Mouse (Mus musculus) left cerebral cortex, postnatal 25 days (tissue): ENCODE data around the gene Nav1. TPM values are rescaled to one million over a fixed set of nuclear protein-coding genes. Genes with fewer than 3 reads are reported as not detected.
"Not testable (repeated sequence)": the region's sequence is repeated elsewhere in the genome, so short reads cannot be mapped to it uniquely, and the experiment has no call there.

Source experiments
- DNase-seq, 2 experiments: peaks; one replicate each; pipeline ENCODE4 v3.0.0; 2022; ENCODE audit warnings: low spot score in 2 of 2, mixed read lengths in 1 of 2
- intact Hi-C: fragments of 180-260 bp; cut with DNase I; formaldehyde crosslinking; loops from one replicate; pipeline ENCODE4 v1.15.1; 2025
- total RNA-seq, 2 experiments: library from RNA; stranded (reverse); gene quantifications; 2 replicates each; pipeline ENCODE4 v1.2.3; 2021

The Nav1 gene
- total RNA-seq, 2 experiments from 2014 or later: 70.1 to 71.4 TPM

DNA sequence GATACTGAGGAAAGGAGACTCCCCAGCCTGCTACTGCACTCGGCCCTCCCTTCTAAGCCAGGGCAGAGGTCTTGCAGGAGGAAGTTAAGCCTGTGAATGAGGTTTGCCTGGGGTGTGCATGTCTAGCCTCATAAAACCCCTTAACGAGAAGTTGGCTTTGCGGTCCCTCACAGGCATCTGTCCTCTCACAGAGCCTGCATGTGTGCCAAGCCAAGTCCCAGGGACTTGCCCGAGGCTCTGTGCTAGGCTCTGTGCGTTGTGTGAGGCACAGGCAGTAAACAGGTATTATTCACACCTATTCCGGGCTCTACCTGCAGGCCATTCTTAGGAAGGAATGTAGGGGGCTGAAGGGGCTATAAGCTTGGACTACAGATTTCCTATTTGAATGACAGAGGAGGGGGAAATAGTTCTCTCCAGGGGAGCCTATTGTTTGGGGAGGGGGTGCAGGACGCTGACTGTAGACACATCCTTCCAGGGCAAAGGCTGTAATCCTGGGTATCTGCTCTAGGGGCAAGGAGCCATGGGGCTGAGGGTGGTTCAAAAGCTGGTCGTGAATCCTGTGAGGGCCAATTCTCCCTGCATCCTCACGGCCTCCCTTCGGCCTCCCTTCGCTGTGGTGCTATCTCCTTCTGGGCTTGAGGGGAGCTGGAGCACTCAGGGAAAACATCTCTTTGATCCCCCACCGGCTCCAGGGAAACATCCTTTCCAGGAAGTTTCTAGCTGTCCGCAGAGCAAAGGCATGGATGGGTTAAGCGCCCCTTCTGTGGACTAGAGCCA is 99.3 kb downstream of the Nav1 start:
- intact Hi-C loops: no loop called here
- DNase-seq: no peak

DNA sequence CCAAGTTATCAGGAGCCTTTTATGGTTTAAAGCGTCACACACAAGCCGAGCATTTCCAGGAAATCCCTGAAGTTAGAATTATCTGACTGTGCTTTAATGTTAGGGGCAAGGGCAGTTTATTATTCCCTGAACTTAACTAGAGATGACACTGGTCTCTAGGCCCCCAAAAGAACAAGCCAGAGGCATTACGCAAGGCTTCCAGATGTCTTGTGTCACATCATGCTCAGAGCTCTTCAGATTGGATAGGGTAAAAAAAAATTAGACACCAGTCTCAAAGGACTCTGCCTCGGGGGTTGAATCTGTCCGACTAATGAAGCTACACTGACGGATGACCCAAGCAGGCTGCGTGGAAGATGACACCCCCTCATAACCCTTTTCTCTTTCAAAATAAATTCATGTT is 101.6 kb downstream of the Nav1 start:
- intact Hi-C loops: no loop called here
- no peak for DNase-seq

DNA sequence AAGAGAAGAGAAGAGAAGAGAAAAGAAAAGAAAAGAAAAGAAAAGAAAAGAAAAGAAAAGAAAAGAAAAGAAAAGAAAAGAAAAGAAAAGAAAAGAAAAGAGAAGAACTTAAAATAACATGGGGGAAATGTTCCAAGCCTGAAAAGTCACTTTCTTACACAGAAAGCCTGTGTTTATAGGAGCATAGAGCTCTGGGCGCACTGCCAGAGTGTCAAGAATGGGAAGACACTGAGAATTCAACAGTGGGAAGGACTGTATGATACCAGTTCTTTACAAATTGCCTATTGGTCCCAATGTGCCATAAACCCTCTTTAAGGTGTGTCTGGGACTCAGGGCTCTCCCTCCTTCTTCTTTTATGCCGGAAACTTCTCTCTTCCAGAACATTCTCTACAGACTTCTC is 103.7 kb downstream of the Nav1 start:
- intact Hi-C loops: no loop called here
- DNase-seq: peak in 1 of 2 experiments; percentile 41

DNA sequence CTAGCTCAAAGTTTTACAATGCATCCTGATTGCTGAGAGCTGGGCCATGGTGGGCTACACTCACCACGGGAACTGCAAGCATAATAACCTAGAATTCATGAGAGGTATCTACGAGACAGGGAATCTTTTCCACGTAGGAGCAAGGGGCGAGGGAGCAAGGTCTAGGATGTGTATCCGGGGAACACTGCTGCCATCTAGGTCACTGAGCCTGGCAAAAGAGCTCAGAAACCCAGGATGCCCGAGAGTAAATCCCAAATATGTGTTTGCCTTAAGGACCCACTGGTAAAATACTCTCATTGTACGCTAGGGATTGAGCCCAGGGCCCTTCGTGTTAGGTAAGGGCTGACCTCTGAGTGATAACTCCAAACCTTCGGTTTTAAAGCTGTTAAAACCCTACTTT is 104.3 kb downstream of the Nav1 start:
- intact Hi-C loops: no loop called here
- no peak for DNase-seq

DNA sequence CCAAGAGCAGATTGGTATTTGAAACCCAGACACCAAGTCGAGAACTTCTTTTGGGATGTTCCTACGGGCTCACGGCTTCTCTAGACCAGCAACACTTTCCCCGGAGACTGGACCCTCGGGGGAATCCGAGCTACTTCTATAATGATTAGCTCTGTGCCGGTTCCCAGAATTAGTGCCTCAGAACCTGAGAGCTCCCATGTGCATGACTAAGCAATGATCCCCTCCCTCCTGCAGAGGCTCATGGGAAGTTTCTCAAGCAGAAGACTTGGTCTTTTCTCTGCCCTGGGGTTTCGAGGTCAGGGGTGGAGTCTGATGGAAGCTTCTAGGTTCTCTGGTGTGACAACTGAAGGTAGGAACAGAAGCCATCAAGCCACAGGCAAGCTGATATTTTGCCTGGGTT is 105.0 kb downstream of the Nav1 start:
- intact Hi-C loops: no loop called here
- DNase-seq: no peak

DNA sequence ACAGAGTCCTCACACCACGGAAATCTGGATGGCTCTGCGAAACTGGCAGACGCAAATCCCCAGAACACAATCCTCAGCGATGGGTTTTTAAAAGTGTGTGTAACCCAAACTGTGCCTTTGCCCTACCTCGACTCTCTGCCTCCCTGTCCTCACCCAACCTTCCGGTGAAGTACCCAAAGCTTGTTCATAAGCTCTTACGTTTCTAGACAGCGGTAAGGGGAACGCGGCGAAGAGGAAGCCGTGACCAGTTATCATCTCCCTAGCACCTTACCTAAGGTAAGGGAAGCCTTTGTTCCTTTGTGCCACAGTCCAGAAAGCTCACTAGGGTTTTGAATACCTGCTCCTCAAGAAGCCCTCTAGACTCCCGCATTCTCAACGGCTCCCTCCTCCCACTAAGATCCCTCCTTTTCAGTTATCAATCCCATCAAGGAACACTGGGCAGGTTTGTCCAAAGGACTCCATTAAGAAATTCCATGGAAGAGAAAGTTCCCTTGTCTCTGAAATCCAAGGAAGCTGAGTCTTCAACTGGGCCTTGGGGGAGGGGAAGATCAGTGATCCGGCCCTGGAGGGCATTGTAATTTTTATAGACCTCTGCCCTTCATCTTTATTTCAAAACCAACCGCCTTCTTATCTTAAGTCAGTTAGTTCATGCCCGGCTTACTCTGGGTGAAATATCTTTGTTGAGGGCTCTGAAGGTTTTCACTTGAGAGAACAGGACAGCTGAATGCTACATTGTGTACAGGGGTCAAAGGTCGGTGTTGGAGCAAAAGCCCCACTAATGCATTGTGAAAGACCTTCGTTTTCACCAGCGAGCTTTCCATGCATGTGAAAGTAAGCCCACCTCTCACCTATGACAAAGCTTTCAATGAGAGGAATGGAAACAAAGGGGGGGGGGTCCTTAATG is 108.4 kb downstream of the Nav1 start:
- DNase-seq: no peak
- intact Hi-C loops: no loop called here

DNA sequence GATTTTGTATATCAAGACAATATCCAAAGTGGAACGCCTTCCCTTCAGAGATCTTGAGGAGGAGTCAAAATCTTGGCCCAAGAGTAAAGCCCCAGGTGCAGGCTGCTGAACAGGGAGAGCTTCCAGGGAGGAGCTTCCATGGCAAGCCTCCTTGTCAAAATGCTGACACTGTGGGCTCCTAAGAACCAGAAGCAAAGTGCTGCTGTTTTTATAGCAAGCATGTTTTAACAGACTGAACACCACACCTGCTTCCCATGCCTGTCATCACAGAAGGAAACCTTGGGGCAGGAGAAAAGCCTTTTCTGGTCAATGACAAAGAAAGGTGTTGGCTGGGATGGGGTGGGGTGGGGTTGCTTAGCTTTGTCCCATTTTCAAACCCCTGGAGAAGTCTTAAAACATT is 112.0 kb downstream of the Nav1 start:
- intact Hi-C loops: no loop called here
- no peak for DNase-seq

DNA sequence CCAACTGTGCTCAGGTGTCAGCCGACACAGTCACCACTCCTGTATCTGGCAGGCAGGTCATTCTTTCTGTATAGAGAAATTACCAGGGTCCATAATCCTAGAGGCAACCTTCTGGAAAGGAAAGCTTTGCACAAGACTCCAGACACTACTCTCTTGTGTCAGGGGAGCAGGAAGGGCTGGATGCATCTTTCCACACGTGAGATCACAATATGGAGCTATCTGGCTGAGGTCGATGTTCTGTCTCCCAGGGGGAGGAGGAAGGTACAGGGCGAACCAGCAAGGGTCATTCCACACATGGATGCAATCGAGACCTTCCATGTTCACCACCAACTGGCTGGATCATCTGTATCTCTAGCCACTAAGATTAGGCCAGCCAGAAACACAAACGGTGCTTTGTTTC is 113.2 kb downstream of the Nav1 start:
- DNase-seq: no peak
- intact Hi-C loops: no loop called here

DNA sequence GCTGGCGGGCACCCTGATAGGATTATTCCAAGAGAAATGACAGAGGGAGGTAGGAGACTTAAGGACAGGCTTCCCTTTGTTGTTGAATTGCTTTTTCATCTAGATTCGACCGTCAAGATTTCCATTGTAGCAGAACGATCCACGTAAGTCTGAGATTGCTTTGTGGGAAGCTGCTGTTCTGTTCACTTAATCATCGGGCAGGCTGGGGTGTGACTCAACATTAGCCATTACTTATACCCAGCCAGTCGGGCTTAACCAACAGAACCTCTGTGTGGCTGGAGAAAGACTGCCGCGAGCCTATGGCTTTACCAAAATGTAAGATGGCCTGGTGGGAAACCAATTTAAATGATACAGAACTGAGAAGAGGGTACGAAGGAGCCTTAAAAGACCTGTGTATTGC is 114.7 kb downstream of the Nav1 start:
- DNase-seq: no peak
- intact Hi-C loops: no loop called here

DNA sequence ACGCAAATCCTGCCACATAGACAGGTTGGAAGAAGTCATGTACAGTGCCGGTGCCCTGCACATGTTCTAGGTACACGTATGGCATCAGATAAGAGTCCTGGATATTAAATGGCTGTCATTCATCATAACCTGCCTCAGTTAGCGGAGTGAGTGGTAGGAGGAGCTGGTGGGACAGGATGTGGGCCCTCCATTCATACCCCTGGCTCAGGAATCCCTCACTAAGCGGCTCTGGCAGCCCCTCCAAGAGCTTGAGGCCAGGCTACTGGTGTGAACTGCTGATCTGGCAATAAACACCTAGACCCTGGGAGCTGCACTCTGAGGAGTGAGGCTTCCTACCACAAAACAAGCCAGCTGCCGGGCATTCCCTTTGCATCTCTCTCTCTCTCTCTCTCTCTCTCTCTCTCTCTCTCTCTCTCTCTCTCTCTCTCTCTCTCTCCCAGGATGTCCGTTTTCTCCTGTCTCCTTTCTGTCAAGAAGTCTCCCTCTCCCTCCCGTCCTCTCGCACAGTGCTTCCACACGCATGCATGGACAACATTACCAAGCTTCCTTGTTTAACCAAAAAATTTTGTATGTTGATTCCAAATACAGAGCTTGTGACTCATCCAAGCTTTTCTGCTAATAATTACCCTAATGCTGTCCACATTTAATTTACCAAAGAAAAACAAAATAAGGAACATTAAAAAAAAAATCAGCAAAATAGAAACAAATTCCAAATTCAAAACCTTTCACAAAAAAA is 116.0 kb downstream of the Nav1 start:
- intact Hi-C loops: no loop called here
- DNase-seq: no peak

DNA sequence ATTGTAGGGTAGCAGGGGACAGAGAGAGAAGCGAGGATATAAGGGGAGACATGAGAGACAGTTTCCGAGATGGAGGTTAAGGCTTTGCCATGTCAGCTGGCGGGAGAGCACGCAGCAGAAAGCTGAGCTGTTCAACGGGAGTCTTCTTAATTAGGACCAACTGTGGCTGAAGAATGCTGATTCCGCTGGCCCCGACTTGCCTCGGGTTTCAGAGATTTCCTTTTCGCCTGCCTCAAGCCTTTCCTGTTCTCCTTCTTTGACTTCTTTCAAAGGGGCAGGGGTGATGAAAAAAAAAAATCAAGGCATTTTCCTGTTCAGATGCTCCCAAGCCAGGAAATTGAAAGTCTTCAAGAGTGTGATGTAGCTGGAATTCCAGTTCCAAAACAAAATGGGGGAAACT is 118.2 kb downstream of the Nav1 start:
- no peak for DNase-seq
- intact Hi-C loops: no loop called here

DNA sequence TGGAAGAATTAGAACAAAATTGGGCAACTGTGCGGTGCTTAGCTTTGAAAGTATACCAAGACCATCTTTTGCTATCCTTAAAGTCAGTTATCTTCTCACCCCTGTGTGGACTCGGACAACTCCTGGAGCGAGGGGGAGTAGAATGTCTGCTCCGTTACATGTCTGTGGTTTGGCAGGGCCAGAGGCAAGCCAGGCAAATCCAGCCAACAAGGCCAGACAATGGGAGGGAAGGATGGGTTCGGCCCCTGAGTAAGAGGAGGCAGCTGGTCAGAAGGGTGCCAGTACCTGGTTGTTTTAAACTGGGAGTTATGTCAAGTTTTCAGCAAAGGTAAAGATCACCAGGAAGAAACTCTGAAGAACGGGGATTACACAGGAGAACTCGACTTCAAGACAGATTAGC is 121.9 kb downstream of the Nav1 start:
- no peak for DNase-seq
- intact Hi-C loops: no loop called here

DNA sequence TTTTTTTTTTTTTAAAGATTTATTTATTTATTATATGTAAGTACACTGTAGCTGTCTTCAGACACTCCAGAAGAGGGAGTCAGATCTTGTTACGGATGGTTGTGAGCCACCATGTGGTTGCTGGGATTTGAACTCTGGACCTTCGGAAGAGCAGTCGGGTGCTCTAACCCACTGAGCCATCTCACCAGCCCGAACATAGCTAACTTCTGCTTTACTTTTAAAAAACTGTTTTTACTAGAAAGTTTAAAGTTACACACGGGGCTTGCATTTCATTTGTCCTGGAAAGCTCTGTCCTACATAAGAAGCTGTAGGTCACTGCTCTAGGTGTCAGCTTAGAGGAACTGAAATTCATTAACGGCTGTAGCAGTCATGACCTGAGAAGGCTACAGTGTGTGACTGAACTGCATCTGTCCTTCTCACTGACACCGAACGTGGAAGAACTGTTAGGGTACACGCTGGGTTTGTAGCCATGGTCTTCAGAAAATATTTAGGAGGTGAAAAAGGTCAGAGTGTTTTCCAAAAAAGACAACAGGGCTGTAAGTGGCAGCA is 122.5 kb downstream of the Nav1 start:
- intact Hi-C loops, DNase-seq: not testable (repeated sequence)

DNA sequence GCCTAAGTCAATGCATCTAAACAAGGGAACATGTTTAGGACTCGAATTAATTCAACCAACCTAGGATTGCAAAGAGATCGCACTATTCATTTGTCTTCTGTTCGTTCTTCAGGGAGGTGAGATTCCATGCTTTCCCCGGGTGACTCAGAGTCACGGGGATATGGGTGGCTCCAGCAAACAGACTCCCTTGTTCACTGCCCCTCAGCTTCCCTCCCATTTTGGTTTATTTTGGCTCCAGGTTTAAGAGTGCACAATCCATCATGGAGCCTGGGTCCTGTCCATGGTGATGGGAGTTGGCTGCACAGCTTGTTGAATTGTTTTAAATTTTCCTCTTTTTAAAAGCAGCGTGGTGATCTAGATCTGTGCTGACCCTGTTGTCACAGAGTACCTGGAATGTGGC is 123.1 kb downstream of the Nav1 start:
- intact Hi-C loops: no loop called here
- DNase-seq: no peak

DNA sequence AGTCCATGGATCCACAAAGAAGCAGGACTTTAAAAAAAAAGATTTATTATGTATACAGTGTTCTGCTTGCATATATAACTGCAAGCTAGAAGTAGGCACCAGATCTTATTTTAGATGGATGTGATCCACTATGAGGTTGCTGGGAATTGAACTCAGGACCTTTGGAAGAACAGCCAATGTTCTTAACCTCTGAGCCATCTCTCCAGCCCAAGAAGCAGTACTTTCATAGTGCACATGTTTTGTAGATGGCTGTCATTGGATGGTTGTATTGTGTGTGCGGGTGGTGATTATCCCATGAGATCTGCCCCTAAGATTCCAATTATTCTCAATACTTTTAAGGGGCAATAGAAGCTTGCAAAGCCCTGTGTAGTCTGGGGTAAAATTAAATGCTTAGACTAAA is 124.4 kb downstream of the Nav1 start:
- DNase-seq: no peak
- intact Hi-C loops: no loop called here

DNA sequence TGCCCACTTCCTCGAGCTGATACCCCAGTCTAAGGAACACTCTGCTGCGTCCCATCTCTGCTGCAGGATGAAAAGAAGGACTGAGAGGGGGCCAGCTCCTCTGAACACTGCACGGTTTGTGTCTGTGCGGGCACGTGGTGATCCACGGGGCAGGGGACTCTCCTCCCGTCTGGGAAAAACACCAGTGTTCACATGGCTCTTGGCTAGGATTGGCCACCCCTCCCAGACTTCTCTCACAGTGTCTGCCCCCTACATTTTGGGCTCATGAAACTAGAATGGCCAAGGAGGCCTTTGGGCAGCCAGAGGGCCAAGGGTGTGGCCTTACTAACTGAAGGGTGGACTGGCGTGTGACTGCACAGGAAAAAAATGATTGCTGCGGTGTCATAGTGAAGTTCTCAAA is 125.4 kb downstream of the Nav1 start:
- no peak for DNase-seq
- intact Hi-C loops: no loop called here

DNA sequence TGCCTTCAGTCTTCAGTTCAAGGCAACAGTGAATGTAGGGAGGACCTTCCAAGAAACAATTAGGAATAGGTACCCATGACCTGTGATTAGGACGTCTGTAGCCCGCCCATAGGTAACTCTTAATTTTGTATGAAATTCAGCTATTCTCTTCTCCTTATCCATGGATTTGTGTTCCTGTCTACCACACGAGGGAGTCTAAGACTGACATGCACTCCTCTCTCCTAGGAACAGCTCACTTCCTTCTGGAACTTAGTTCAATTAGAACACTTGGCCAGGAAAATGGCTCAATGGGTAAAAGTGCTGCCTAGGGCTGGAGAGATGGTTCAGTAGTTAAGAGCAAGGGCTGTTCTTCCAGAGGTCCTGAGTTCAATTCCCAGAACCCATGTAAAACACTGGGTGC is 126.3 kb downstream of the Nav1 start:
- DNase-seq: no peak
- intact Hi-C loops: no loop called here

DNA sequence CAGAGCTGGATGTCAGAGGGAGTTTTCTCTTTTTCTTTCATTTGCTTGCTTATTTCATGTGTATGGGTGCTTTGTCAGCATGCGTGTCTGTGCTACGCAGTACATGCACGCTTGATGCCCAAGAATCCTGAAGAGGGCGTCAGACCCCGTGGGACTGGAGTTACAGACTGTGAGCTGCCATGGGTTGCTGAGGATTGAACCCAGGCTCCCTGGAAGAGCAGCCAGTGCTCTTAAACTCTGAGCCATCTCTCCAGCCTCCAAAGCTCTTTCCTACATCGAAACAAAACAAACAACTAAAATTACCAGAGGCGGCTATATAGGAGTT is 131.6 kb downstream of the Nav1 start:
- intact Hi-C loops: no loop called here
- no peak for DNase-seq

DNA sequence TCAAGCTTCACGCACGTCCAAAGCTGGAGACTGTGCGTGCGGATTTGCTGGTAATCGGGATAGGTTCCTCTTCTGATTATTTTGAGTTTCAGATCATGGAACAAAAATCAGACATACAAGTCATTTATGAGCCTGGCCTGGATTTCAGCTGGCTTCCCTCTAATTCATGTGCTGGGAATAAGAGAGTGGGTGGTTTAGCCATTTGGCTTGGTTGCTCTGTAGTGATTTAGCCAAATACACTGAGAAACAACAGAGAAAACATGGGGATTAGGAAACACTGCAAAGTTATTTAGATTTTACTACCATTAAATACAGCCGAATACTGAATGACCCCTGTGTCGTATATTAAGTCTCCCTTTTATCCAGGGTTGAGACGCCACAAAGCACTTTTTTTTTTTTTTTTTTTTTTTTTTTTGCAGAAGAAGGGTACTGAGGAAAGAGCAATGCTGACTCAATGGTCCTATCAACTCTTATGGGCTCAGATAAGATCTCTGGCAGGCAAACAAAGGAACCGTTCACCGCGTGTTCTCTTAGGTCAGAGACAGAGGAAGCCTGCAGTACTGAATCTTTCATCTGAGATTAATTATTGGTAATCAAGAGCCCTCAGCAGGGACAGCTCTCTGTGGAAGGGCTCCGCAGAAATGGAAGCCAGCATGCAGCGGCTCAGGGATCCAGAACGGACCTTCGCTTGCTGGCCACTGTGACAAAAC is 132.1 kb downstream of the Nav1 start:
- no peak for DNase-seq
- intact Hi-C loops: no loop called here

DNA sequence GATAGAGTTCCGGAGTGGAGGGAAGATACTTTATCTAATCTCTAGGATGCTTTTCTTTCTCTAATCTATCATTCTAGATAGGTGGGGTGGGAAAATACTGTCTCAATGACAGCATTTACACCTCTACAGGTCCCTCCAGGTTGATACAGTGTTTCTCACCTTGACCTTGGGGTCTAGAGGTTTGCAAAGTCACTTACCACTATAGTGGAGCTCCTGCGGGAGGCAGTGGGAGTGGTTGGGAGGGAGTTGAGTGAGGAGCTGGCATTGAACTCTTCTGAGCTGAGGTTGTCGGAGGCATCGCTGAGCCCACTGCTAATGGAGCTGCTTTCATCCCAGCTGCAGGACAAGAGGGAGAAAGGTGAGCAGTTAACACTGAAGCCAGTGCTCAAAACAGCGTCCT is 134.6 kb downstream of the Nav1 start:
- DNase-seq: no peak
- intact Hi-C loops: no loop called here
